Mouse (Mus musculus): ENCODE measurements at regions not wholly inside any gene's neighbourhood (a gene's known extent, or its start where the extent isn't known, plus 50 kb on each side); places are given as distances from the start of the nearest gene placed in this dataset.

DNA sequence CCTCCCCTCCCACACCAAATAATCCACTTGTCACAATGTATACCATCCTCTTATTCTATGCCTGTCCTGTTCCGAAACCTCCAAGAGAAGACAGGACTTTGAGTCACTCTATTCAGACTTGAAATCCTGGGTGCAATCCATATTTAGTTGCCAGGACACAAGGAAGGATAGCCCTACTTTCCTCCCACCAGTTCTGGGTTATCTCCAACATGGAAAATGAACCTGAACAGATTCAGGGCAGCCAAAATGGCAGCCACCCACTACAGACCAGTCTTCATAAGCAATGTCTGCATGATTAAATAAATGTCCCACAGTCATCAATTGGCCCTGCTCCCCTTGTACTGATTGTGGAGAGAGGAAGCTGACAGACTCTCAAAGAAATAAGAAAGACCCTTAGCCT, 110.6 kb upstream of the Adra1d start:
- DNase-seq, result no peak

DNA sequence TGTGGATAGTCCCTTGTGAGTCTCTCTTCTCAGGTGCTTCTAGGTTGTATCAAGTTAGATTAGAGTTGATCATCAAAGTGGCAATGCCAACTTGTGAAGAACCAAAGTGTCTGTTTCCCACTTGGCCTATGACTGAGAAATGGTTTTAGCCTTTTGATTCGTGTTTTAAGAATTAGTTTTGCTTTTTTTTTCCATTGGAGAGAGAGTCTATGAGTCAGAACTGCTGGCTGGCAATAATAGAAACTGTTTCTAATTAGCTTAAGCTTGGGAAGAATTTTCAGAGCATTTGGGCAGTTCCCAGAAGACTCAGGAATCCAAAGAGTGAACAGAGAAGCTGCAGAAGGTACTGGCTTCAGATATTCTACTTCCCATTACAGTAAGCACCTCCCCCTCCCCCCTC, 110.1 kb upstream of the Adra1d start:
- no peak for DNase-seq

DNA sequence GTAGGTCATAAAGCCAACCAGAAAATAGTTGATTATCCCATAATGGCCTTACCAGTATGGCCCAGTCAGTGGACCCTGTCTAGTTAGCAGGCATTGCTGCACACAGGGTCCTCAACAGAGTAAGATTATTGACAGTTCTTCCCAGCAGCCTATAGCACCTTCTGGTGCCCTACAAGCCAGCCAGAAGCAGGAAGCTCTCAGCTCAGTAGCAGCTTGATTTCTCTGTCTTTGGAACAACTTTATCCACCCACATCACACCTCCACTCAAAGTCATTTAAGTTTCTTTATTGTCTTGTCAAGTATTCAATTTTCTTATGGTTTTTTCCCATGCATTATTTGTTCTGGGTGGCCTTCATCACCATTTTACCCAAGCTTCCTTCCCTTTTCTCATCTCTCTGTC, 108.8 kb upstream of the Adra1d start:
- DNase-seq, result no peak

DNA sequence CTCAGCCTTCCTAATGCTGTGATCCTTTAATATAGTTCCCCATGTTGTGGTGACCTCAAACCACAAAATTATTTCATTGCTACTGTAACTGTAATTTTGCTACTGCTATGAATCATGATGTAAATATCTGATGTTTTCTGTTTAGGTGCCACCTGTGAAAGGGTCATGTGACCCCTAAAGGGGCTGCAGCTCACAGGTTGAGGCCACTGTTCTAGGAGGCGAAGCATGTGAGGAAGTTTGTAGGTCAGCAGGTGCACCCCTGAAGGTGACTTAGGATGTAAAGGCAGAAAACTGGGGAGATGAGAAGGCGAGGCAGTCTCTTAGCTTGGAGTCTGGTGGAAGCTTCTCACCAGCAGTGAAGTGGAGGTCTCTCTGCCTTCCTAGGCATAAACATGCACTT, 105.8 kb upstream of the Adra1d start:
- DNase-seq, result no peak

DNA sequence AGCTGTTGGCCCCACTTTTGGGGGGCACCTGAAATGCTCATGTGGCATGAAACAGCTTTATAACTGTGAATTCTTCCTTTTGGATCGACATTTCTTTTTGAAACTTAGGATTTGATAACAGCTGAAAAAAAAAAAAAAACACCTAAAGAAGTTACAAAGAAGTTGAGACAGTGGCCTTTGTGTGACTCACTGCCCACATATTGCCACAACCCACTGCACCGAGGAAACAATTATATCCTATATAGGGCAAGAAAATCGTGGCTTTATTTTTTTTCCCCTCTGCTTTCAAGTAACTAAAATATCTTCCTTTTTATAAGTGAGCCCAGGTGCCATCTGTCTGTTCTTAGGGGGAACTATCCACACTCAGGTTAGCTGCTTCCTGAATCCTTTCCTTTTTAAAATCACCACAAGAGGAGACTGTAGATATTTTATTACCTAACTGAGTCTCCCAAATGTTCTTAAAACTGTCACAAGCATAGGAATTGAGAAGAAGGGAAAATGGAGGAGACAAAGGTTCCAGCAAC, 104.8 kb upstream of the Adra1d start:
- no peak for DNase-seq

DNA sequence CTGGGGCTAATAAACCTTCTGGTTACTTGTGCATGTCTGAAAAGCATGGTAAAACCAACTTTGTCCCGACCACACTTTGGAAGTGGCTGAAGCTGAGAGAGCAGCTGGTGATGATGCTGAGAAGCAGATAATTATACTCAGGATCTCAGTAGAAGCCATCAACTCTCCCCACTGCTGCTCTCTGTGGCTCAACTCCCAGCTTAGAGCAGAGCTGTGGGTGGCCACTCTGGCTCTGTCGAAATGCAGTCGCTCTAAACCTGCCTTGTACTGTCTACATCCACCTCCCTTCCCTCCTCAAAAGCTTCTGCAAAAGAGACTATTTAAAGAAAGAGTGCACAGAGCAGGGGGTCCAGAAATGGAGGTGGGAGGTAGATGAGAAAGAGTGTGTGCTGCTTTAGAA, 102.5 kb upstream of the Adra1d start:
- DNase-seq, result no peak

DNA sequence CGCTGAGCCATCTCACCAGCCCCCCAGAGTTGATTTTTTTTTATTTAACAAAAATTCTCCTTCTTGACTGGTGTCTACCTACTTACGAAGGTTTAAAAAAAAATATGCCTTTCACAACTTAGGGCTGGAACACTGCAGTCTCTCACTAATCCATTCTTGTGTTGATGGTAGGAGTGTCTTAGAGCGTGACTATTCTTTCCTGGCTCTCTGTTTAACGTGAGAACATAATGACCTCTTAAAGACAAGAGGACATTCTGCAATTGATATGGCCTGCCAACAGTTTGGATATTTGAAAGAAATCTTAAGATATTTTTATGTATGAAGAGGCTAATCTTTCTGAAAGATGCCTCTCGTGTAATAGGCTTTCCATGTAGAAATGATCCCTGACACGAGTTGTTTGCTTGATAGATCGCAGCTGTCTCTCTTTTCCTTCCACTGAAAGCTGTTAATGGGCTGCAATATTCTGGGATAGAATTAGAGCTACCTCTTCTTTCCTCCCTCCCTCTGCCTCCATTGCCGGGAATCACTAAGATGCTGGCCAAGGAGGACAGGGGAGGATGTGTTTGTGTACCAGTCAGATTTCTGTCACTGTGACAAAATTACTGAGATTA, 101.2 kb upstream of the Adra1d start:
- DNase-seq, result no peak

DNA sequence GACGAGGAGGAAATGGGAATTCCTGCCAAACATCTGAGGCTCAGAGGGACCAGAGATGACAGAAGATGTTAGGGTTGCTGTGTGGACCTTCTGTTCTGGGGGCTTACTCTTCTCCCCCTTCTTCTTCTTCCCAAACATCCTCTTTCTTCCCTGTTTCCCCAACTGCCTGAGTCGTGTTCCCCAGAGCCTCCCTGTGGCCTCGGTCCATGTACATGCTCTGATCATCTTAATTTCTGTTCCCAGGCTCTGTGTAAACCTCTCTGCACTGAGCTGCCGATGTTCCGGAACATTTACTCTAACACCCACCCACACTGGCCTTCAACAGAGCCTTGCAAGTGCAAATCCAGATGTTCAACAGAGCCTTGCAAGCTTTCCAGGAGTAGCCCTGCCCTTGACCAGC, 90.1 kb upstream of the Adra1d start:
- DNase-seq, result no peak

DNA sequence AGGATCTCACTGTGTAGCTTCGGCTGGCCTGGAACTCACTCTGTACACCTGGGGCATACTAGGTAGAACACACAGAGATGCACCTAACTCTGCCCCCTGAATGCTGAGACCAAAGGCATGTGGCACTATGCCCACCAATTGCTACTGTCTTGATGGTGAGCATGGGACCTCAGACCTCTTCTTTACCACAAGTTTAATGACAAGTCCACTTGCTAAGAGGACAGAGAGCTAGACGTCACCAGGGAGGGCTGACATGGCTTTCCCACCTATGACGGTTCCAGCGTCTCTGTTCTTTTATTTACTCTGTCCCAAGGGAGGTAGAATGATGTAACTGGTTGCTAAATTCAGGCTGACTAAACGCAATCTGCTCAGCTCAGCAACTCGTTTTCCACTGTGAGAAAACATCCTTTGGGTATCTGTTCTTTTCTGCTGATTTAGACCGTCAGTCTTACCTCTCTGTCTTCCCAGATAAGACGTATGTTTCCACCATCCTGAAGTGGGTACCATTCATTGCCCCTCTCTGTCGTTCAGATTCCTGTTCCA, 88.6 kb upstream of the Adra1d start:
- no peak for DNase-seq

DNA sequence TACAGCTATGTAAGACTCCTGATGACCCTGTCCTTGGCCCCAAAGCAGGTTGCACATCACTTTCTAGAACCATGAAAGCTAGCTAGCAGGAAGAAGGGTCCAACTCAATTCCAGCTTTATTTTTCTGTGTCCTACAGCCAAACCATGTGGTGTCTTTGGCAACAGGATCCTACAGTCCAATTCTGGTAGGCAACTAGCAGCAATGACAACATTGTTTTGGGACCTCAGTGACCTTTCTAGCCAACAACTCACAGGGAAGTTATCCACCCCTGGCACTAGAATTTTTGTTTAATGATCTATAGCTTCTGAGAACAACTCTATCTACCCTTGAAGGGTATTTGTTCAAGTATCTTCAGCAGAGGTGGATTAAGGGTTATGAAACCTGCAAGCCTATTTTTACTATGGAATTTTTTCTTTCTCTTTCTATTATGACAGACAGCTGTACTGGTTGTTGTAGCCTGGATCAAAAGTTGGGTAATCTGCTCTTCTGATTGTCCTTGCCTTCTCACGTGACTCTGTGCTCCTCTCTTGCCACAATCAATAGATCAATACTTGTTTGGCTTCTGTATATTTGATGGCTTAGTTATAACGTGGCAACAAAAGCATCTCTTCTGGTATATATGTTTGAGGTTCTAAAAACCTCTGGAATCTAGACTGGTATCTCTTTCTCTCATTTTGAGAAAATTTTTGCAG, 82.2 kb upstream of the Adra1d start:
- DNase-seq, result no peak

DNA sequence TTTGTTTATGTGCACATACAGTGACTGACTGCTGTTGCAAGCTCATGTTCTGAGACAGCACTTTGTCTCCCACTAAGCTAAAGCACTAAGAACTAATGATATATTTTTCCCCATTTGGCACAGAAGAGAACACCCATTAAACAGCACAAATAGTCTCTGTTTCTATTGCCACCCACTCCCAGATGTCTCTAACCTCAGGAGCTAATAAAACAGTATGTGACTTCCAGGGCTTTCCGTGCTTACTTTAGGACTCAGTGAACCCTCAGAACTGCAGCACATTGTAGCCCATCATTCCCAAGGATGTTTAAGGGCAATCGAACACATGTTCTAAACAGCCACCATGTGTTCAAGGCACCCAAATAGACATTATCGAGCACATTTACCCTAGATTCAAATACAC, 80.4 kb upstream of the Adra1d start:
- no peak for DNase-seq

DNA sequence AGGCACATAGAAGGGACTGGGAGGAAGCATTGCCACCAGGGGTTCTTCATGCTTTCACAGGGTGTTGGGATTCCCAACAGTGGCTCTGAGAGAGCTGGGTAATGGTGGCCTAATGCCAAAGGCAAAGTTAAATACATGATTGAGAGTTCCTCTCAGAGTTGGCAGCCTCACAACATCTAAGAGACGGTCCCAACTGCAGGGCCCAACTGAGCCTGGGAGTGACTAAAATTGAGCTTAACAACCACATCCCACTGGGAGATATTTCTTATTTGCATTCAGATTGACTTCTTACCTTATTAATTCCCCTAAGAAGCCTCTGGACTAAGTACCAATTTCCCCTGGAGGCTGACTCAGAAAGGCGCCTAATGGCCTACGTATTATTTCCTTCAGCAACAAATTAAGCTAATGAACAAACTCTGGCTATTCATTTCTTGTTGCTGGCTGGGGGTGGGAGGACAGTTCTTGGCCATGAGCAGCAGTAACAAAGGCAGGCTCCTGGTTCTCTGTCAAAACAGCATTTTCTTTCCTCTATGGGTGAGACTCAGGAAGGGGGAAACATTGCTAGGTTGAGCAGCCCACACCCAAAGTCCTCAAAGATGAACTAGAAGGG, 77.0 kb upstream of the Adra1d start:
- DNase-seq, result no peak

DNA sequence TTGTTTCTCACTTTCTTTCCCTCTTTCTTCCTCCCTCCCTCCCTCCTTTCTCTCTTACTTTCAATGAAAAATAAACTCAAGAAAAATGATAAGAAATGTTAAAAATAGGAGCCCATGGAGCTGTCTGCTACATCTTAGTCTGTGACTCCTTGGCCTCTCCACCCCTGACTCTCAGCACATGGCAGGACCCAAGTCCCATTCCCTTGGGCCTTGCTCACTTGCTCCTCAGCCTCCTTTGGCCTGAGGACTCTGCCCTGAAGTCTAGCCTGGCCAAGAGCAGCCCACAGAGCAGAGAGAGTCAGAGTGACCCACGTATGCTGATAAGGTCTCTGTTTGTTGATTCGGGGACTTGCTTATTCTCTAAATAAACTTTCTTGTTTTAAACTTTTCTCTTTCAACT, 73.7 kb upstream of the Adra1d start:
- DNase-seq, result no peak

DNA sequence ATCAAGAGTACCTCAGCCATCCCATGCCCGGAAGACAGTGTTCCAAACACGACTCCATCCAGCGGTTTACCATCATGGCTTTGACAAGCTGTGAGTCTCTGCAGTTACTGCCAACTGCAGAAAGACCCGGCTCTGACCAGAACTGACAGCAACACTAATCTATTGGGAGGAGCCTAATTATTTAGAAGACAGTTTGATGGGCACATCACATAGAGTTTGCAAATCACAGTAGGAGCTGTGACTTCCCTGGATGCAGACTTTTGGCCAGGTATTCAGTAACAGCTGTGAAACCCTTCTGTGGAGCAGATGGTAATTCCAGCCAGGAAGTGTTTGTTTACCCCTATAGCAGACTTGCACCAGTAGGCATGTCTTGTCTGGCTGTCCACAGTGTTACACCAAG, 55.8 kb upstream of the Adra1d start:
- no peak for DNase-seq

DNA sequence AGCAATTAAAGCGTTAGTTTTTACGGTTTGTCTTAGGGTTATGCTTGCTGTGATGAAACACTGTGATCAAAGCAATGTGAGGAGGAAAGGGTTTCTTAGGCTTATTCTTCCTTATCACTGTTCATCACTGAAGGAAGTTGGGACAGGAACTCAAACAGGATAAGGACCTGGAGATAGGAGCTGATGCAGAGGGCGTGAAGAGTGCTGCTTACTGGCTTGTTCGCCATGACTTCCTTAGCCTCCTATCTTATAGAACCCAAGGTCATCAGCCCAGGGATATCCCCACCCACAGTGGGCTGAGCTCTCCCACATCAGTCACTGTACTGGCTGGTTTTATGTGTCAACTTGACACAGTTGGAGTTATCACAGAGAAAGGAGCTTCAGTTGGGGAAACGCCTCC, 50.4 kb upstream of the Adra1d start:
- no peak for DNase-seq
